Mouse (Mus musculus): Measurements from ENCODE around the gene Prcd.

DNA sequence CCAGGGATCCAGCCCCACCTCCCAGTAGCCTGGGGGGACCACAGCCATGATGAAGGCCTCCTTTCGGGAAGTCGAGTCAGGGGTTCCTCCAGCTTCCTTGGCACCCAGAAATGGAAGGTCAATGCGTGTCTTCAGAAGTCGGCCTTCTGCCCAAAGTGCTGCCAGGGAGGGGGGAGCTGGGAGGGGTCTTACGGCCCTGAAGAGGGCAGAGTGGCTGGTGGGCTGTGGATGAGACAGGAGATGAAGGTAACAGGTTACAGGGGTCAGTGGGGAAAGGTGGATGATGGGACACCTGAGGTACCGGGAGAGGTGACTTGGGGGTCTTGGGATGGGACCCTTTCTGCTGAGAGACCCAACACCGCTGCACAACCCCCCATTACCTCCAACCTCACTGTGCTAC lies 6.6 kb upstream of the Prcd start:
- TF ChIP-seq CTCF (IDR thresholded peaks at IDR 0.05; ENCODE audit: borderline replicate concordance, insufficient read depth, low read length) (no peak), POLR2A (IDR thresholded peaks at IDR 0.05; ENCODE audit: low read depth, low read length) (no peak)

Measured in embryonic fibroblast, embryonic 13.5 days (primary cell).